Mouse (Mus musculus) lung, embryonic 14.5 days (tissue): ENCODE data around the gene Sco1. TPM values are rescaled to one million over a fixed set of nuclear protein-coding genes. Genes with fewer than 3 reads are reported as not detected.

Source experiments
- ATAC-seq: fragments of 200-750 bp; cut with Nextera tagmentation; 2 replicates; pipeline ENCODE4 v1.8.0; 2017; ENCODE audit warnings: mild to moderate bottlenecking, moderate TSS enrichment, moderate library complexity; ENCODE audit not compliant: insufficient read depth
- DNase-seq: peaks from one replicate; pipeline ENCODE4 v3.0.0-alpha.2; 2015
- H3K27ac ChIP-seq: fragments of 300-500 bp; sonication (generic); 2 replicates; pipeline ENCODE4 v1.5.1; 2014; ENCODE audit warnings: low read depth, mild to moderate bottlenecking, moderate library complexity
- H3K27me3 ChIP-seq: fragments of 300-500 bp; sonication (generic); 2 replicates; pipeline ENCODE4 v1.6.1; 2014; ENCODE audit warnings: low read length, control low read depth; ENCODE audit not compliant: insufficient read depth
- H3K36me3 ChIP-seq: fragments of 300-500 bp; sonication (generic); 2 replicates; pipeline ENCODE4 v1.6.1; 2014; ENCODE audit warnings: control low read depth; ENCODE audit not compliant: insufficient read depth
- H3K4me1 ChIP-seq: fragments of 300-500 bp; sonication (generic); 2 replicates; pipeline ENCODE4 v1.6.1; 2014; ENCODE audit warnings: antibody characterized with exemption, control low read depth; ENCODE audit not compliant: insufficient read depth
- H3K4me2 ChIP-seq: fragments of 300-500 bp; sonication (generic); 2 replicates; pipeline ENCODE4 v1.6.1; 2014; ENCODE audit warnings: mild to moderate bottlenecking
- H3K4me3 ChIP-seq: fragments of 300-500 bp; sonication (generic); 2 replicates; pipeline ENCODE4 v1.5.1; 2014; ENCODE audit warnings: low read depth, low read length
- H3K9ac ChIP-seq: fragments of 300-500 bp; sonication (generic); 2 replicates; pipeline ENCODE4 v1.6.1; 2014
- H3K9me3 ChIP-seq: fragments of 300-500 bp; sonication (generic); 2 replicates; pipeline ENCODE4 v1.6.1; 2016; ENCODE audit warnings: low read depth, low read length, control low read depth
- CTCF ChIP-seq: IDR thresholded peaks from 2 replicates; pipeline ENCODE4 v1.5.1; 2016; ENCODE audit warnings: antibody characterized with exemption, low read depth
- WGBS: fragments of 180-500 bp; shearing (Covaris S2); extraction: QIAGEN DNeasy Blood & Tissue Kit; methylation state at CpG from one replicate; pipeline ENCODE4 v1.1.7; 2014; 5-methylcytosine and 5-hydroxymethylcytosine counted together
- polyA plus RNA-seq: library from polyadenylated mRNA; unstranded; fragments of >200 nt; fragmentation: Nextera tagmentation; extraction: Ambion mirVana; gene quantifications from 2 replicates; pipeline ENCODE4 v1.2.1, GENCODE M21; 2014

Sco1 gene
- polyA plus RNA-seq, 1 experiment from 2014 or later: 20.3 TPM

GRCm38 (mm10) chr11:67094470-67094869 lies 42.0 kb downstream of the Sco1 start:
- Histone ChIP-seq H3K27me3 (no peaks in the 10 kb centered on the region; the same call in 1 of the 2 replicates), H3K4me3 (no peak overlapping the region)

GRCm38 (mm10) chr11:67097709-67098108 lies 45.2 kb downstream of the Sco1 start:
- Histone ChIP-seq H3K27me3 (no peaks in the 10 kb centered on the region; the same call in 1 of the 2 replicates), H3K9me3 (no peaks in the 10 kb centered on the region), H3K27ac (no peak overlapping the region), H3K4me2 (no peak overlapping the region), H3K9ac (no peak overlapping the region), H3K4me1 (no peaks in the 10 kb centered on the region), H3K36me3 (no peaks in the 10 kb centered on the region), H3K4me3 (no peak overlapping the region)
- DNase-seq (no peak), ATAC-seq (no peak)
- no peak for TF ChIP-seq CTCF
- 81% methylated on average over 10 of the region's 10 CpGs for WGBS

More at GRCm38 (mm10) chr11:67094470-67094869, 42.0 kb downstream of the Sco1 start:
- no peak overlapping the region for H3K9ac ChIP-seq
- WGBS: 60% methylated on average over 29 of the region's 29 CpGs
- H3K9me3 ChIP-seq: no peaks in the 10 kb centered on the region
- TF ChIP-seq CTCF: no peak
- ATAC-seq (no peak), DNase-seq (no peak)
- H3K4me2 ChIP-seq: no peak overlapping the region; the same call in 1 of the 2 replicates
- no peaks in the 10 kb centered on the region for H3K4me1 ChIP-seq
- no peak overlapping the region for H3K27ac ChIP-seq
- no peaks in the 10 kb centered on the region for H3K36me3 ChIP-seq

- WGBS: 76% methylated on average over 11 of the region's 11 CpGs
- no peaks in the 10 kb centered on the region for H3K9me3 ChIP-seq
- H3K4me1 ChIP-seq: no peaks in the 10 kb centered on the region
- no peak for TF ChIP-seq CTCF
- H3K4me2 ChIP-seq: no peak overlapping the region
- H3K27ac ChIP-seq: no peak overlapping the region
- no peaks in the 10 kb centered on the region for H3K36me3 ChIP-seq
- ATAC-seq (no peak), DNase-seq (no peak)
- H3K9ac ChIP-seq: no peak overlapping the region
- H3K4me3 ChIP-seq: no peak overlapping the region
- no peaks in the 10 kb centered on the region; the same call in 1 of the 2 replicates for H3K27me3 ChIP-seq
Observed at GRCm38 (mm10) chr11:67098427-67098826, 46.0 kb downstream of the Sco1 start.

- TF ChIP-seq CTCF: no peak
- DNase-seq: no peak
- Histone ChIP-seq H3K9me3 (no peaks in the 10 kb centered on the region), H3K36me3 (no peaks in the 10 kb centered on the region), H3K27ac (no peak overlapping the region), H3K4me2 (no peak overlapping the region), H3K27me3 (no peaks in the 10 kb centered on the region), H3K4me3 (no peak overlapping the region), H3K9ac (no peak overlapping the region), H3K4me1 (no peaks in the 10 kb centered on the region)
- ATAC-seq: no peak
- 88% methylated on average over 16 of the region's 16 CpGs for WGBS
Observed at GRCm38 (mm10) chr11:67099241-67099640, 46.8 kb downstream of the Sco1 start.

- Histone ChIP-seq H3K27me3 (no peaks in the 10 kb centered on the region), H3K9ac (no peak overlapping the region), H3K4me3 (no peak overlapping the region), H3K9me3 (no peaks in the 10 kb centered on the region), H3K27ac (no peak overlapping the region), H3K4me1 (no peaks in the 10 kb centered on the region), H3K36me3 (no peaks in the 10 kb centered on the region), H3K4me2 (no peak overlapping the region)
- ATAC-seq: no peak
- peak; percentile 64 for TF ChIP-seq CTCF
- peak; percentile 73 for DNase-seq
- WGBS: 29% methylated on average over 6 of the region's 6 CpGs
Observed at GRCm38 (mm10) chr11:67100169-67100568, 47.7 kb downstream of the Sco1 start.

GRCm38 (mm10) chr11:67101713-67102112 lies 49.2 kb downstream of the Sco1 start:
- Histone ChIP-seq H3K4me3 (no peak overlapping the region), H3K9ac (no peak overlapping the region), H3K4me1 (no peaks in the 10 kb centered on the region), H3K27me3 (no peaks in the 10 kb centered on the region), H3K36me3 (no peaks in the 10 kb centered on the region), H3K4me2 (no peak overlapping the region), H3K9me3 (no peaks in the 10 kb centered on the region), H3K27ac (no peak overlapping the region)
- peak; percentile 68 for TF ChIP-seq CTCF
- DNase-seq (peak; percentile 65), ATAC-seq (no peak)
- 23% methylated on average over 8 of the region's 8 CpGs for WGBS

GRCm38 (mm10) chr11:67103256-67103655 lies 50.8 kb downstream of the Sco1 start:
- no peaks in the 10 kb centered on the region for H3K4me1 ChIP-seq
- no peak for DNase-seq
- no peak overlapping the region for H3K4me3 ChIP-seq
- no peak overlapping the region for H3K4me2 ChIP-seq
- no peak overlapping the region for H3K27ac ChIP-seq
- no peak overlapping the region for H3K9ac ChIP-seq
- ATAC-seq: no peak
- WGBS: 78% methylated on average over 9 of the region's 9 CpGs
- no peaks in the 10 kb centered on the region for H3K9me3 ChIP-seq
- H3K27me3 ChIP-seq: no peaks in the 10 kb centered on the region
- H3K36me3 ChIP-seq: no peaks in the 10 kb centered on the region
- TF ChIP-seq CTCF: no peak

GRCm38 (mm10) chr11:67104242-67104641 lies 51.8 kb downstream of the Sco1 start:
- Histone ChIP-seq H3K36me3 (no peaks in the 10 kb centered on the region), H3K9ac (no peak overlapping the region), H3K9me3 (no peaks in the 10 kb centered on the region), H3K4me2 (no peak overlapping the region), H3K4me1 (no peaks in the 10 kb centered on the region), H3K4me3 (no peak overlapping the region), H3K27me3 (no peaks in the 10 kb centered on the region), H3K27ac (no peak overlapping the region)
- WGBS: 64% methylated on average over 1 of the region's 1 CpGs
- ATAC-seq (no peak), DNase-seq (no peak)
- TF ChIP-seq CTCF: no peak
